Mouse (Mus musculus) embryonic facial prominence, embryonic 13.5 days (tissue): Measurements from ENCODE around the gene Dapl1. TPM values are rescaled to one million over a fixed set of nuclear protein-coding genes. Genes with fewer than 3 reads are reported as not detected.

Source experiments
- ATAC-seq: fragments of 200-750 bp; cut with Nextera tagmentation; 2 replicates; pipeline ENCODE4 v1.8.0; 2017; ENCODE audit warnings: low read depth; ENCODE audit not compliant: insufficient number of reproducible peaks, insufficient read depth, low FRiP score, low TSS enrichment
- H3K27ac ChIP-seq: fragments of 300-500 bp; sonication (generic); 2 replicates; pipeline ENCODE4 v1.5.1; 2015; ENCODE audit warnings: moderate library complexity, mild to moderate bottlenecking, inconsistent platforms
- H3K27me3 ChIP-seq: fragments of 300-500 bp; sonication (generic); 2 replicates; pipeline ENCODE4 v1.6.1; 2015; ENCODE audit warnings: mild to moderate bottlenecking, inconsistent platforms
- H3K36me3 ChIP-seq: fragments of 300-500 bp; sonication (generic); 2 replicates; pipeline ENCODE4 v1.6.1; 2015; ENCODE audit warnings: mild to moderate bottlenecking, inconsistent platforms
- H3K4me1 ChIP-seq: fragments of 300-500 bp; sonication (generic); 2 replicates; pipeline ENCODE4 v1.6.1; 2015; ENCODE audit warnings: inconsistent platforms
- H3K4me2 ChIP-seq: fragments of 300-500 bp; sonication (generic); 2 replicates; pipeline ENCODE4 v1.6.1; 2015; ENCODE audit warnings: moderate library complexity, mild to moderate bottlenecking, inconsistent platforms
- H3K4me3 ChIP-seq: fragments of 300-500 bp; sonication (generic); 2 replicates; pipeline ENCODE4 v1.5.1; 2015; ENCODE audit warnings: mild to moderate bottlenecking, inconsistent platforms
- H3K9ac ChIP-seq: fragments of 300-500 bp; sonication (generic); 2 replicates; pipeline ENCODE4 v1.6.1; 2015; ENCODE audit warnings: mild to moderate bottlenecking, inconsistent platforms
- H3K9me3 ChIP-seq: fragments of 300-500 bp; sonication (generic); 2 replicates; pipeline ENCODE4 v1.6.1; 2016; ENCODE audit warnings: inconsistent platforms
- WGBS: fragments of 180-500 bp; shearing (Covaris S2); methylation state at CpG from one replicate; pipeline ENCODE4 v1.1.7; 2015; ENCODE audit warnings: mixed read lengths; 5-methylcytosine and 5-hydroxymethylcytosine counted together
- polyA plus RNA-seq: library from polyadenylated mRNA; unstranded; fragments of >200 nt; fragmentation: Nextera tagmentation; extraction: Ambion mirVana; gene quantifications from 2 replicates; pipeline ENCODE4 v1.2.1, GENCODE M21; 2015

The Dapl1 gene
- polyA plus RNA-seq: 15.9 and 21.6 TPM in 2 replicates

GRCm38 (mm10) chr2:59484438-59484837 lies at the start of gene Dapl1:
Gene Dapl1 (plus strand): TSS chr2:59484653.
- no peak within 1 kb of the TSS for H3K9ac ChIP-seq
- no peaks in the 10 kb centered on the region for H3K9me3 ChIP-seq
- H3K27ac ChIP-seq: peak within 1 kb of the TSS; percentile 66
- no peak within 1 kb of the TSS for H3K4me2 ChIP-seq
- 0 out of 2 replicates have a peak, but pooled peaks have one; percentile 43 for ATAC-seq
- H3K36me3 ChIP-seq: no peaks in the 10 kb centered on the region
- H3K4me1 ChIP-seq: no peaks in the 10 kb centered on the region
- no peaks in the 10 kb centered on the region for H3K27me3 ChIP-seq
- no peak within 1 kb of the TSS for H3K4me3 ChIP-seq
- 53% methylated on average over 9 of the region's 9 CpGs for WGBS

GRCm38 (mm10) chr2:59434820-59435219 lies 49.6 kb upstream of the Dapl1 start:
- WGBS: 91% methylated on average over 9 of the region's 9 CpGs
- Histone ChIP-seq H3K27ac (no peak overlapping the region), H3K36me3 (no peaks in the 10 kb centered on the region), H3K4me2 (no peak overlapping the region), H3K9ac (no peak overlapping the region), H3K4me3 (no peak overlapping the region), H3K9me3 (no peaks in the 10 kb centered on the region), H3K27me3 (no peaks in the 10 kb centered on the region), H3K4me1 (peaks cover 20% of the 10 kb centered on the region)
- no peak for ATAC-seq

DNA sequence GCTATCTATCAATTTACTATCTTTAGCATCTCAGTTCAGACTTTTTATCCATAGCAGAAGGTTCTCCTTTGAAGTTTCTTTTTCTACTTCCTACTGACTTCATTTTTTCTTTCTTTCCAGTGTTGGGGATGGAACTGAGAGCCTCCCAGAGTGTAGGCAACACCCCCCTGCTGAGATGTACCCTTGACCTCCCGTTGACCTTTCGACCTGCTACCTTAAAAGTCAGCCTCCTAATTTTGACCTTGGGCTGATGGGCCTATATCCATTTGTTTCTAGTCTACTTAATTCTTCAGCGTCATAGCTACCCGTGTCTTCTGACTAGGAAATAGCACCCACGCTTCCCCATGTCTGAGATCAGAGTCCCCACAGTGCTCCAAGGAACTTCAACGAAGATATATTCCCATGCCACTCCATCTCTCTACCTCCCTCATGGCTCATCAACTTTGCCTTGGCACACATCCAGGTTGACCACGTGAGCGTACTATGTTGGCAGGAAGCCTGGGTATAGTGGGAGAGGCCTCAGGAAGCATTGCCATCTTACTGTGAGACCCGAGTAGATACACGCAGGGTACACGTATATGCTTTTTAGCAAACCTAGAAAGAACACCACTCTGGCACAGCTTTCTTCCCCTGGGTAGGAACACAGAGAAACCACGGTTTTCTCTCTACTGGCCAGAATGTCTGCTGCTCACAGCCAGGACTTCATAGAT lies 46.6 kb upstream of the Dapl1 start:
- Histone ChIP-seq H3K4me2 (peak overlapping the region; percentile 46), H3K4me1 (peaks cover 7% of the 10 kb centered on the region), H3K9ac (no peak overlapping the region), H3K4me3 (no peak overlapping the region), H3K36me3 (no peaks in the 10 kb centered on the region), H3K9me3 (no peaks in the 10 kb centered on the region), H3K27ac (peak overlapping the region; percentile 63; the same call in 1 of the 2 replicates), H3K27me3 (no peaks in the 10 kb centered on the region)
- 0 out of 2 replicates have a peak, but pooled peaks have one; percentile 44 for ATAC-seq
- WGBS: 58% methylated on average over 12 of the region's 12 CpGs

GRCm38 (mm10) chr2:59438479-59438935 lies 45.9 kb upstream of the Dapl1 start:
- no peak overlapping the region for H3K27ac ChIP-seq
- peaks cover 7% of the 10 kb centered on the region for H3K4me1 ChIP-seq
- peak overlapping the region; percentile 46 for H3K4me2 ChIP-seq
- no peaks in the 10 kb centered on the region for H3K36me3 ChIP-seq
- ATAC-seq: no peak
- H3K9me3 ChIP-seq: no peaks in the 10 kb centered on the region
- H3K27me3 ChIP-seq: no peaks in the 10 kb centered on the region
- WGBS: 12% methylated on average over 10 of the region's 10 CpGs
- 0 out of 2 replicates have a peak overlapping the region, but pooled peaks have one; percentile 16 for H3K4me3 ChIP-seq
- H3K9ac ChIP-seq: 0 out of 2 replicates have a peak overlapping the region, but pooled peaks have one; percentile 49

- no peak overlapping the region for H3K4me2 ChIP-seq
- no peak for ATAC-seq
- WGBS: 87% methylated on average over 9 of the region's 9 CpGs
- H3K9ac ChIP-seq: no peak overlapping the region
- no peak overlapping the region for H3K27ac ChIP-seq
- no peaks in the 10 kb centered on the region for H3K27me3 ChIP-seq
- no peaks in the 10 kb centered on the region for H3K36me3 ChIP-seq
- no peaks in the 10 kb centered on the region for H3K9me3 ChIP-seq
- H3K4me1 ChIP-seq: peaks cover 7% of the 10 kb centered on the region
- H3K4me3 ChIP-seq: no peak overlapping the region
Measured at GRCm38 (mm10) chr2:59439824-59440223, 44.6 kb upstream of the Dapl1 start.

DNA sequence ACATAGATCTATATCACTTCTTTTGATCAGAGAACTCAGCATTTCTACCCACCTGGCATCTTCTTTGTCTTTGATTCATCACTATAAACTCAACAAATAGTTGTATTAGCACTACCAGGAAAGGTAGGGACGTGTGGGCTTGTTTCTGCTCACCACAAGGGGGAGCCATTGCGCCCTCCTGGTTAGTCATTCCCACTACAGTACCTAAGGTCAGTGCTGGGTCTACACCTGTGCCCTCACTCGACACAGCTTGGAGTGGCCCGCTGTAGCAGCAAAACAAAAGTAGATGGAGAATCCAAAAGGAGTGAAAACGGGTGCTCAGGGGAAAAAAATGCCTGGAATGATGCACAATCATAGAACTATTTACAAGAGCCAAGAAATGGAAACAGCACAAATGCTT lies 44.0 kb upstream of the Dapl1 start:
- peaks cover 7% of the 10 kb centered on the region for H3K4me1 ChIP-seq
- no peak overlapping the region for H3K4me3 ChIP-seq
- no peaks in the 10 kb centered on the region for H3K9me3 ChIP-seq
- no peaks in the 10 kb centered on the region for H3K36me3 ChIP-seq
- no peak overlapping the region for H3K27ac ChIP-seq
- no peak overlapping the region for H3K9ac ChIP-seq
- 31% methylated on average over 5 of the region's 5 CpGs for WGBS
- no peak overlapping the region for H3K4me2 ChIP-seq
- no peaks in the 10 kb centered on the region for H3K27me3 ChIP-seq
- no peak for ATAC-seq

DNA sequence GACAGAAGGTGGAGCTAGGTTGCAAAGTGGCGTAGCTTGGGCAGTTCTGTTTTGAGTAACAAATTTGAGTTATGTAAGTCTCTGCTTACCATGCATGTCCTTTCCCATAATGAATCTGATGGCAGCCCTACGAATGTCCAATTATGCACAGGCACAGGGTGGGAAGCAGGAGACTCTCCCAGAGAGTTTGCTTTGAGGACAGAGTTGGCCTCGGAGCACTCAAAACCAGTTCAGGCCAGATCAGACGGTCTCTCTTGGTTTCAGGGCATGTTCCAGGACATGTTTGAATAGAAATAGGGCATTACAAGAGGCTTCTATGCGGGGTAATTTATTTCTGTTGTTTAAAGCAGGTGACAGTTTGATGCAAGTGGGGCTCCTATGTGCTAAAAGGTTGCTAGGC lies 42.8 kb upstream of the Dapl1 start:
- Histone ChIP-seq H3K27ac (no peak overlapping the region), H3K9me3 (no peaks in the 10 kb centered on the region), H3K4me3 (no peak overlapping the region), H3K4me2 (no peak overlapping the region), H3K4me1 (peaks cover 7% of the 10 kb centered on the region), H3K27me3 (no peaks in the 10 kb centered on the region), H3K36me3 (no peaks in the 10 kb centered on the region), H3K9ac (no peak overlapping the region)
- ATAC-seq: no peak
- 75% methylated on average over 5 of the region's 5 CpGs for WGBS

DNA sequence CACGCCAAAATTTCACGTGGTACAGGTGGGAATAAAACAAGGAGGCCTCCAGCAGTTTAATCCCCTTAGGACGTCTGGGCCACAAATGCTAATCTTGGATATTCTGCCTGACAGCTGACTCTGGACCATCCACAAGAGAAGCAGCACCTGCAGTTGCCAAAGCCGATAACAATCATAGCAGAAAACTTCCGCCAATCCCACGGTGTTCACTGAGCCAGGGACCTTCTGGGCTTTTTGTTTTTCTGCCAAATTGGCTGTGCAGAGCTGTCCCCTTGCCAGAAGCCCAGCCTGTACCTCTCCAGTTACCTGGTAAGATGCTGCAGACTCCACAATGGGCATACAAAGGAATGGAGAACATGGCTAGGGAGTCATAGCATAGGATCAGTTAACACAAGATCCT lies 37.8 kb upstream of the Dapl1 start:
- Histone ChIP-seq H3K36me3 (no peaks in the 10 kb centered on the region), H3K27ac (no peak overlapping the region), H3K4me2 (no peak overlapping the region), H3K9ac (no peak overlapping the region), H3K4me1 (no peaks in the 10 kb centered on the region), H3K9me3 (no peaks in the 10 kb centered on the region), H3K4me3 (no peak overlapping the region), H3K27me3 (no peaks in the 10 kb centered on the region)
- 52% methylated on average over 6 of the region's 6 CpGs for WGBS
- ATAC-seq: no peak

DNA sequence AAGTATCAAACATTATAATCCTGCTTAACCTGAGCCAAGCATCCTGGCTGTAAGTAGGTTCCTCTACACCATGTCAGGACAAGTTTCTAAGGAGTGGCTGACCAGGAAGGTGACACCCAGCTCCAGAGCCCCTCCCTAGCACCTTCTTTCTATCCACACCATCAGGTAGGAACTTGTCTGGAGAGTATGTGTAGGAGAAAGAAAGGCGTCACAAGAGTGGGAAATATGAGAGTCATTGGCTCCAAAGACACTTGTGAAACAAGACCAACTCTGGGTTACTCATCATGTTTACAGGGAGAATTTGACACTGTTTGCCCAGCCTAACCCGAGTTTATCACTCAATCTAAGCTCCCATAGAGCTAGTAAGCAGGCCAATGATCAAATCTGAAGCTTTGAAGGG lies 36.7 kb upstream of the Dapl1 start:
- H3K4me1 ChIP-seq: no peaks in the 10 kb centered on the region
- H3K9ac ChIP-seq: no peak overlapping the region
- no peaks in the 10 kb centered on the region for H3K9me3 ChIP-seq
- H3K36me3 ChIP-seq: no peaks in the 10 kb centered on the region
- no peak overlapping the region; the same call in 1 of the 2 replicates for H3K27ac ChIP-seq
- ATAC-seq: no peak
- H3K4me3 ChIP-seq: no peak overlapping the region
- H3K27me3 ChIP-seq: no peaks in the 10 kb centered on the region
- WGBS: 63% methylated on average over 2 of the region's 2 CpGs
- H3K4me2 ChIP-seq: no peak overlapping the region

GRCm38 (mm10) chr2:59448516-59448915 lies 35.9 kb upstream of the Dapl1 start:
- H3K9ac ChIP-seq: no peak overlapping the region
- no peak for ATAC-seq

DNA sequence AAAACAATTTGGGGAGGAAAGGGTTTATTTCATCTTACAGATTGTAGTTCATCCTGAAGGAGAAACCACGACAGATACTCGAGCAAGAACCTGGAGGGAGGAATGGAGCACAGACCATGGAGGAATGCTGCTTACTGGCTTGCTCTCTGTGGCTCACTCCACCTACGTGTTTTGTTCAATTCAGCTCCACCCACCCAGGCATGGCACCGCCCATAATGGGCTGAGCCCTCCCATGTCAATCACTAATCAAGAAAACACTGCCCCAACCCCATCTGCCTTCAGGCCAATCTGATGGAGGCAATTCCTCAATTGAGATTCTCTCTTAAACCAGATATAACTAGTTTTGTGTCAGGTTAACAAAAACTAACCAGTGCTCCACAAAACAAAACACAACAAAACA lies 35.5 kb upstream of the Dapl1 start:
- Histone ChIP-seq H3K9me3 (no peaks in the 10 kb centered on the region), H3K4me2 (no peak overlapping the region), H3K4me3 (no peak overlapping the region), H3K4me1 (no peaks in the 10 kb centered on the region), H3K9ac (no peak overlapping the region), H3K36me3 (no peaks in the 10 kb centered on the region), H3K27ac (no peak overlapping the region), H3K27me3 (no peaks in the 10 kb centered on the region)
- 68% methylated on average over 4 of the region's 4 CpGs for WGBS
- ATAC-seq: no peak

More at GRCm38 (mm10) chr2:59448516-59448915, 35.9 kb upstream of the Dapl1 start:
- 89% methylated on average over 3 of the region's 3 CpGs for WGBS
- Histone ChIP-seq H3K4me1 (no peaks in the 10 kb centered on the region), H3K4me2 (no peak overlapping the region), H3K4me3 (no peak overlapping the region), H3K27me3 (no peaks in the 10 kb centered on the region), H3K27ac (no peak overlapping the region), H3K9me3 (no peaks in the 10 kb centered on the region), H3K36me3 (no peaks in the 10 kb centered on the region)

DNA sequence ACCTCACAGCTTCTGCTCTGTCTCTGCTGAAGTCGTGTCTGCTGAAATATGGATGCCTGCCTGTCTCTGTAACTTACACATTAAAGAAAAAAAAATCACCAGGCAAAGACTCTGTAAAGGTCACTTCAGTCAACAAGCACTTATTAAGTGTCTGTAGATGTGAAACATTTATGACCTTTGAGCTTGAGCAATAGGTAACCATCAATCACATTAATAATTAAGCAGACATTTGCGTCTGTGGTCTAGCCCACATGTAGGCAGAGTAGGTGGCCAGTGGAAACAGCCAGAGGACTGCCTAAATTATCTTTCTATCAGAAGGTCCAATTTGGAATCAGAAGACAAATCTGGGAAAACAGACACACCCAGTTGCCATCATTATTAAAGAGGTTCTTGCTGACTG lies 32.8 kb upstream of the Dapl1 start:
- Histone ChIP-seq H3K4me3 (no peak overlapping the region), H3K9me3 (no peaks in the 10 kb centered on the region), H3K9ac (no peak overlapping the region), H3K4me1 (no peaks in the 10 kb centered on the region), H3K27ac (no peak overlapping the region), H3K27me3 (no peaks in the 10 kb centered on the region), H3K36me3 (no peaks in the 10 kb centered on the region), H3K4me2 (no peak overlapping the region)
- WGBS: 88% methylated on average over 2 of the region's 2 CpGs
- no peak for ATAC-seq
